ENCODE assay signal across 8 mouse cellular contexts in genomic region chr7:130935793-130936471, GRCm38 (mm10). TPM values are rescaled to one million over a fixed set of nuclear protein-coding genes. Genes with fewer than 3 reads are reported as not detected.
A peak's percentile ranks its signal among the peaks of the same experiment; 100 is the strongest.
DNase-seq lines count a peak whose midpoint lies in the region; ATAC-seq and TF ChIP-seq lines count a peak whose summit lies in the region.

Gene Htra1, plus strand, starts transcription at chr7:130936111.

- peak; percentile 91 for ATAC-seq in forebrain, postnatal 0 days
- ATAC-seq in liver, embryonic 16.5 days (ENCODE audit: low read depth), result no peak
- peak; percentile 65; the same call in 1 of the 2 replicates for ATAC-seq in neural tube, embryonic 14.5 days (ENCODE audit: low read depth)

- H3K27ac ChIP-seq in forebrain, postnatal 0 days (ENCODE audit: low read depth, low read length), result peak within 1 kb of the TSS; percentile 29; the same call in 1 of the 2 replicates
- no peak within 1 kb of the TSS for H3K27ac ChIP-seq in liver, embryonic 16.5 days (ENCODE audit: low read length)
- no peak within 1 kb of the TSS for H3K27ac ChIP-seq in neural tube, embryonic 14.5 days (ENCODE audit: low read depth, low read length)

- H3K9ac ChIP-seq in forebrain, postnatal 0 days, result peak within 1 kb of the TSS; percentile 41
- no peak within 1 kb of the TSS for H3K9ac ChIP-seq in liver, embryonic 16.5 days (ENCODE audit: low read depth, low read length)
- H3K9ac ChIP-seq in neural tube, embryonic 14.5 days (replicated peaks; ENCODE audit: low read depth, low read length), result peak within 1 kb of the TSS; percentile 25; the same call in 1 of the 2 replicates

- DNase-seq in thymus, adult 18-20 months, result peak; percentile 8 to 9
- no peak for DNase-seq in thymus, postnatal 0 days (ENCODE audit: low spot score)
- DNase-seq in forebrain, postnatal 0 days, result peak; percentile 70
- peak; percentile 89 to 92 for DNase-seq in heart, postnatal 14 days
- DNase-seq in large intestine, adult 2 months (ENCODE audit: low read depth, low spot score), result no peak
- peak; percentile 54 for DNase-seq in thymus, postnatal 4 days

- H3K9me3 ChIP-seq in forebrain, postnatal 0 days (ENCODE audit: low read length), result no peaks in the 10 kb centered on the region
- no peaks in the 10 kb centered on the region for H3K9me3 ChIP-seq in liver, embryonic 16.5 days (replicated peaks; ENCODE audit: control insufficient read depth, low read length)
- H3K9me3 ChIP-seq in neural tube, embryonic 14.5 days (ENCODE audit: control insufficient read depth, low read length), result no peaks in the 10 kb centered on the region

- H3K27me3 ChIP-seq in forebrain, postnatal 0 days (ENCODE audit: insufficient read depth, low read length), result peaks cover 33% of the 10 kb centered on the region
- peaks cover 54% of the 10 kb centered on the region for H3K27me3 ChIP-seq in liver, embryonic 16.5 days (ENCODE audit: control insufficient read depth, insufficient read depth, low read depth, low read length)
- H3K27me3 ChIP-seq in neural tube, embryonic 14.5 days (ENCODE audit: control insufficient read depth, insufficient read depth, low read length), result peaks cover 49% of the 10 kb centered on the region

- H3K4me2 ChIP-seq in forebrain, postnatal 0 days (ENCODE audit: low read depth), result peak within 1 kb of the TSS; percentile 67
- H3K4me2 ChIP-seq in liver, embryonic 16.5 days (ENCODE audit: low read depth, low read length), result peak within 1 kb of the TSS; percentile 57
- peak within 1 kb of the TSS; percentile 61 for H3K4me2 ChIP-seq in neural tube, embryonic 14.5 days (ENCODE audit: low read depth, low read length)

- peaks cover 7% of the 10 kb centered on the region for H3K4me1 ChIP-seq in forebrain, postnatal 0 days (ENCODE audit: insufficient read depth)
- no peaks in the 10 kb centered on the region for H3K4me1 ChIP-seq in liver, embryonic 16.5 days (ENCODE audit: control insufficient read depth, low read depth, low read length)
- H3K4me1 ChIP-seq in neural tube, embryonic 14.5 days (ENCODE audit: control insufficient read depth, insufficient read depth, low read length), result peaks cover 15% of the 10 kb centered on the region

- TF ChIP-seq CTCF in forebrain, postnatal 0 days (IDR thresholded peaks at IDR 0.05; ENCODE audit: low read depth), result no peak

- H3K36me3 ChIP-seq in forebrain, postnatal 0 days (ENCODE audit: insufficient read depth), result no peaks in the 10 kb centered on the region
- no peaks in the 10 kb centered on the region for H3K36me3 ChIP-seq in liver, embryonic 16.5 days (ENCODE audit: control insufficient read depth, insufficient read depth)
- no peaks in the 10 kb centered on the region for H3K36me3 ChIP-seq in neural tube, embryonic 14.5 days (ENCODE audit: control insufficient read depth, insufficient read depth, low read length)

- WGBS in forebrain, postnatal 0 days, result 3% methylated on average over 66 of the region's 70 CpGs
- under 1% methylated on average over 70 of the region's 70 CpGs for WGBS in large intestine, adult 2 months
- 2% methylated on average over 70 of the region's 70 CpGs for WGBS in liver, embryonic 16.5 days (ENCODE audit: insufficient replicate concordance)
- under 1% methylated on average over 70 of the region's 70 CpGs for WGBS in neural tube, embryonic 14.5 days

- H3K4me3 ChIP-seq in forebrain, postnatal 0 days (ENCODE audit: low read depth, low read length), result peak within 1 kb of the TSS; percentile 46
- peak within 1 kb of the TSS; percentile 50 for H3K4me3 ChIP-seq in liver, embryonic 16.5 days (ENCODE audit: low read depth, low read length)
- peak within 1 kb of the TSS; percentile 42 for H3K4me3 ChIP-seq in neural tube, embryonic 14.5 days (ENCODE audit: low read depth, low read length)

- intact Hi-C loops in heart, postnatal 14 days (cut with DNase I), result loop anchor here (2.0 kb wide), 1 partner anchor 29 kb away; no protein-coding TSS in a partner anchor

RNA-seq across cellular contexts. Expression of gene Htra1, which starts in this region (rescaled TPM):
- 8.4 and 9.2 TPM in 2 replicates for polyA plus RNA-seq in thymus, postnatal 0 days (2015; fragmentation: Nextera tagmentation; extraction: Ambion mirVana)
- 30.4 and 36.2 TPM in 2 replicates for total RNA-seq in forebrain, postnatal 0 days (2014; rRNA removed)
- 31.7 and 37.3 TPM in 2 replicates for polyA plus RNA-seq in forebrain, postnatal 0 days (2015; fragmentation: Nextera tagmentation; extraction: Ambion mirVana)
- 100 to 1,000 TPM; 151 to 162 TPM for total RNA-seq in heart, postnatal 14 days (2021)
- polyA plus RNA-seq in large intestine, adult 2 months (2012; rRNA removed), result 26.3 and 32.1 TPM in 2 replicates
- 1.0 and 1.1 TPM in 2 replicates for polyA plus RNA-seq in liver, embryonic 16.5 days (2015; fragmentation: Nextera tagmentation; extraction: Ambion mirVana)
- 5.7 and 18.5 TPM in 2 replicates for polyA plus RNA-seq in neural tube, embryonic 14.5 days (2014; fragmentation: Nextera tagmentation; extraction: Ambion mirVana)

Comparison
In these comparisons a context has a peak if more than half of its experiments do, and no peak if none do; other contexts are left out.
1. DNase-seq: peak in thymus, adult 18-20 months (2 of 2), forebrain, postnatal 0 days (single experiment), heart, postnatal 14 days (2 of 2) and thymus, postnatal 4 days (single experiment); none in thymus, postnatal 0 days (single experiment) and large intestine, adult 2 months (single experiment).
2. Peak in every context shown above with its lines, with median percentiles within 50 percentile points of each other: H3K4me2 ChIP-seq and H3K4me3 ChIP-seq.